Mouse (Mus musculus): ENCODE measurements around the gene AW209491.

DNA sequence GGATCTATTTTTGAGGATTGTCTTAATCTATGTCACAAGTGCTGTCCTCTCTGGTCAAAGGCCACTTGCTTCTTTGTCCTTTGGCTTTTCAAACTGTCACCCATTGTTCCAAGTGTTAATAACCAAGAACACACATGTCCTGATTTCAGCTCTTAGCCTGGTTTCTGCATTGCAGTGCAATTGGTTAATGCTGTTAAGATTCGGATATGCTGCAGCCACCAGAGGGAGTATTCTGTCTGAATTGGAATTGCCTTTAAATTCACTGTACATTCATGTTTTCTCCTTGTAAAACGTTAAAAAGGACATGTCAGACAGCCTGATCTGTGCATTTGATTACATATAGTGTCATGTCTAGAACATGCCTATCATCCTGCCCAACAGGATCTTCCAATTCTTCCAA is 40.4 kb downstream of the AW209491 start:
- no peak for TF ChIP-seq CTCF (IDR thresholded peaks at IDR 0.05; ENCODE audit: insufficient read depth, low read depth, low read length)
- TF ChIP-seq POLR2A (IDR thresholded peaks at IDR 0.05; ENCODE audit: insufficient read depth, low read depth, low read length), result no peak
